Mouse (Mus musculus) ZHBTc4 (cell line): ENCODE measurements around the gene Prss1.
"Not testable (repeated sequence)": the region's sequence is repeated elsewhere in the genome, so short reads cannot be mapped to it uniquely, and the experiment has no call there.

Source experiments
- DNase-seq: peaks from one replicate; pipeline ENCODE4 v3.0.0-alpha.2; 2011; ENCODE audit warnings: low read depth, low spot score

The Prss1 gene

DNA sequence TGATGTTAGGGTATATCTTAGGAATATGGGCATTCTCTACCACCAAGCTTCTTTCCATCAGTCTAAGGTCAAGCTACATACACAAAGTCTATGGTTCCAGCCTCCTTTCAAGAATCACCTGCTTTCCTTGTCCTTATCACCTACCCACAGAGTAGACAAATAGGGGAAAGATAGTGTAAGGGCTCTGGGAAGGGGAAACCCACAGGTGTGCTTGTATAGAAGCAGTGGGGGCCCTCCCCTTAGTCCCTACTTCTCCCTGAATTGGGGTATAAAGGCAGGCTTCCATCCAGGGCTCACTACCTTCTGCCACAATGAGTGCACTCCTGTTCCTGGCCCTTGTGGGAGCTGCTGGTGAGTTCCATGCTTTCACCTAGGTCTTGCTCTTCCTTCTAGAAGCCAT, at the start of gene Prss1:
TSS of gene Prss1 (plus strand) at position 301 of the 400 bp plus-strand sequence.
- DNase-seq: not testable (repeated sequence)

DNA sequence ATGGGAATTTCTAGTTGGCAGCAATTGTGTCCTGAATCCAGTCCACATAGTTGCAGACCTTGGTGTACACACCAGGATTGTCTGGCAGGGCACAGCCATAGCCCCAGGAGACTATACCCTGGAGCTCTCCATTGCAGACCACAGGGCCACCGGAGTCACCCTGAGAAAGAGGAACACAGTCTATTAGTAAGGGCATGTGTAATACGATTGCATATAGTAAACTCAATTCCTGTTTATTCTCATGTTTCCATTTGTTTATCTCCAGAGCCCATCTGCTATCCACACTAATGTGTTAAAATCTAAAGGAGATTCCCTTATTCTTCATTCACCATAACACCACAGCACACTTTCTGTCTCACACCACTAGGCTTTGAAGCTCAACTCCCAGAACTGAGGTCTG, 16.5 kb upstream of the Prss1 start:
- not testable (repeated sequence) for DNase-seq

DNA sequence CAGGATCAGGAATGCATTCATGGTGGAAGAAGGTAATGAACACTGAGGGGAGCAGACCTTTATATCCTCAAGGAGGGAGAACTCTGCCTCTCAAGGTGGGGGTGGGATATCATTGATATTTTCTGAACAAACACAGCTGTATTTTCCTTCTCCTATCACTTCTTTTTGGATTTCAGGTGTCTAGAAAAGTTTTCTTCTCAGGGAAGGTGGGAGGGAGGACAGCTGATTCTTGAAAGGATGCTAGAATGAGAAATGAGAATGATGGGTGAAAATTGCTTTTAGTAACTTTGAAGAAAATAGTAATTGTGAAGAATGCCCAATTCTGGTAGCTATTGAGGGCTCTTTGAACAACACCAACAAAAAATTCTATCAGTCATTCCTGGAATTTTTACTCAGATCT, 12.7 kb upstream of the Prss1 start, which contains the start of gene Gm10334:
TSS of gene Gm10334 (minus strand) at position 101 of the 400 bp plus-strand sequence.
- DNase-seq: not testable (repeated sequence)

DNA sequence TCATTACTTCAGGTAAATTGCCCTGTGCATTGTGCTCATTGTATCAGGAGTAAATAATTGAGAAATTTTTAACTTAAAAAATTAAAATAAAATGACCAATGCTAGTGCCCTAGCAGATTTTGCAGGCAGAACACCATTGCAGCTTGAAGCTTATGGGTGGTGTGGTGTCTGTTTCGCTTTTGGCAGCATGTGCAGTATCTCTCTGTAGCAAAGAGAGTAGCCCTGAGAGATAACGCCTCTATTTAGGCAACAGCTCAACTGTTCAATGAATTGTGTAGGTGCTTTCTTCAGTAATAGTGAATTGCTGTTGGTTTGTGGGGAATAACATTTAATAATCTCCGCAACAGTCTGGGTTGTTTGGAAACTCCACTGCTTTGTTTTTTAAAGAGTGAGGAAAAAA, 40.6 kb downstream of the Prss1 start:
- DNase-seq: no peak

DNA sequence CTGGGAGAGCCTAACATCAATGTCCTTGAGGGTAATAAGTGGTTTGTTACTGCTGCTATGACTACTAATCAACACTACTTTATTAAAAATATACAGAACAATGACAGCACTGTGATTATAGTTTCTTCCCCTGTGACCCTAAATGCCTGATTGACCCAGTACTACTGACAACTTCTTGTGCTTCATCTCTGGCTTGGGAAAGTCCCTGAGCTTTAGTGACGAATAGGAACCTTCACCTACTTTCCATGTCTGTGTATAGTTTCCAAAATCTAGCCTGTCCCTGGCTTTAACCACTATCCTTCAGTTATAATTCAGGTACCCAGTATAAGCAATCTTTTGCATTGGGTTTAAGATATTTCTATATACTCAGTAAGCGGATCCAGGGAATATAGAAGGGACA, 46.2 kb downstream of the Prss1 start:
- no peak for DNase-seq

DNA sequence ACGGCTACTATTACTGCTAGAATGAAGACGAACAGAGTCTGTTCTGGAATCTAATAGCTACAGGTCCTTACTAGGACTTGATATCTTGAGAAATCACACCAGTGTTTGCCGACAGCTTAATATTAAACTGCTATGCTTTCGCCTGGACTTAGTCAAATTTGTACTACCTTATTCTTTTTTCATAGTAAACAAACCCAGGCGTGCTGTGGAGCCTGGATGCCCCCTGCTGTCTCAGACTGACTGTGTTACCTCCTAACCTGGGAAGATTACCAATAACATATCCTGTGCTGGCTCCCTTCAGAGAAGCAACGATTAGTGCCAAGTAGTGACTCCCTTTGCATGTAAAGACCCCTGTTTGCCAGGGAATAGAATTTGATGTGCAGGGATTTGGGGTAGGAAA, 46.6 kb downstream of the Prss1 start:
- DNase-seq: no peak
